Comparison of ENCODE assay signal across 8 mouse cellular contexts in the genomic region with DNA sequence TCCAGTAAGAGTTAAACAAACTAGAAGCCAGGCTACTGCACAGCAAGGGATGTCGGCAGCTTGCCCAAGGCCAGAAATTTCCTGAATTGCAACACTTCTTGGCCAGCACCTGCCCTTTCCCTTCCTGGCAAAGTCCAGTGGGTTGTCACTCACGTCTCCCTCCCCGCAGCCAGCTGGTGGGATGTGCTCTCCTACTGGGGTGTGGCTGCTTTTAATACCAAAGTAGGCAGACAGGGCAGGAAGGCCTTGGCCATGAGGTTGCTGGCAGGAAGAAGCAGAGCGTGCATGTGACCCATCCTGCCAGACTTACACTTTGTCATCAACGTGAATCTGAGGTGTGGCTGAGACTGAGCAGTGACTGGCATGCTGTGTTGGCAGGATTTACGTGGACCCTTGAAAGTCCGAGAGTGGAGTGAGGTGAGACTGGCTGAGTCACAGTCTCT. TPM values are rescaled to one million over a fixed set of nuclear protein-coding genes. Genes with fewer than 3 reads are reported as not detected.
DNase-seq lines count a peak whose midpoint lies in the region; ATAC-seq lines count a peak whose summit lies in the region.

No protein-coding gene starts in this region.

- H3K27me3 ChIP-seq in embryonic facial prominence, embryonic 14.5 days (replicated peaks; ENCODE audit: control insufficient read depth, insufficient read depth, low read length): no peaks in the 10 kb centered on the region
- H3K27me3 ChIP-seq in embryonic facial prominence, embryonic 10.5 days (replicated peaks; ENCODE audit: low read depth, poor library complexity, severe bottlenecking): no peaks in the 10 kb centered on the region
- H3K27me3 ChIP-seq in heart, embryonic 15.5 days: no peaks in the 10 kb centered on the region

- no peak for ATAC-seq in embryonic facial prominence, embryonic 14.5 days (ENCODE audit: low read depth)
- peak; percentile 93 for ATAC-seq in heart, embryonic 15.5 days (replicated peaks; ENCODE audit: insufficient number of reproducible peaks, insufficient read depth, low FRiP score, low read depth)
- ATAC-seq in megakaryocyte progenitor cell, adult 5-6 weeks (replicated peaks; ENCODE audit: poor library complexity): peak; percentile 82

- peak; percentile 69 for DNase-seq in embryonic facial prominence, embryonic 14.5 days (ENCODE audit: low spot score)
- DNase-seq in embryonic facial prominence, embryonic 10.5 days (ENCODE audit: low spot score): no peak
- DNase-seq in ZHBTc4 (ENCODE audit: low read depth, low spot score): peak; percentile 40
- peak; percentile 83 to 86 for DNase-seq in cerebellum, postnatal 36 days
- DNase-seq in layer of hippocampus, adult 9-11 months: peak; percentile 44
- peak; percentile 91 for DNase-seq in urinary bladder, postnatal 14 days (ENCODE audit: low spot score)

- WGBS in embryonic facial prominence, embryonic 14.5 days: 48% methylated on average over 7 of the region's 7 CpGs
- WGBS in embryonic facial prominence, embryonic 10.5 days: 67% methylated on average over 7 of the region's 7 CpGs
- 15% methylated on average over 7 of the region's 7 CpGs for WGBS in heart, embryonic 15.5 days

- no peak overlapping the region for H3K4me3 ChIP-seq in embryonic facial prominence, embryonic 14.5 days (ENCODE audit: low read depth, low read length)
- H3K4me3 ChIP-seq in embryonic facial prominence, embryonic 10.5 days: no peak overlapping the region
- H3K4me3 ChIP-seq in heart, embryonic 15.5 days: no peak overlapping the region

- no peaks in the 10 kb centered on the region for H3K9me3 ChIP-seq in embryonic facial prominence, embryonic 14.5 days (ENCODE audit: control insufficient read depth, low read length)
- H3K9me3 ChIP-seq in embryonic facial prominence, embryonic 10.5 days: no peaks in the 10 kb centered on the region
- no peaks in the 10 kb centered on the region for H3K9me3 ChIP-seq in heart, embryonic 15.5 days (replicated peaks)

- H3K36me3 ChIP-seq in embryonic facial prominence, embryonic 14.5 days (ENCODE audit: control insufficient read depth, insufficient read depth, low read length): no peaks in the 10 kb centered on the region
- no peaks in the 10 kb centered on the region for H3K36me3 ChIP-seq in embryonic facial prominence, embryonic 10.5 days (replicated peaks)
- H3K36me3 ChIP-seq in heart, embryonic 15.5 days: no peaks in the 10 kb centered on the region

- H3K27ac ChIP-seq in embryonic facial prominence, embryonic 14.5 days (replicated peaks; ENCODE audit: low read depth, low read length): no peak overlapping the region
- no peak overlapping the region for H3K27ac ChIP-seq in embryonic facial prominence, embryonic 10.5 days (replicated peaks)
- peak overlapping the region; percentile 79 for H3K27ac ChIP-seq in heart, embryonic 15.5 days

- H3K9ac ChIP-seq in embryonic facial prominence, embryonic 14.5 days (ENCODE audit: low read depth, low read length): no peak overlapping the region
- H3K9ac ChIP-seq in heart, embryonic 15.5 days: no peak overlapping the region

- H3K4me1 ChIP-seq in embryonic facial prominence, embryonic 14.5 days (ENCODE audit: control insufficient read depth, insufficient read depth, low read length): no peaks in the 10 kb centered on the region
- peaks cover 3% of the 10 kb centered on the region for H3K4me1 ChIP-seq in embryonic facial prominence, embryonic 10.5 days
- H3K4me1 ChIP-seq in heart, embryonic 15.5 days (replicated peaks): peaks cover 21% of the 10 kb centered on the region

- H3K4me2 ChIP-seq in embryonic facial prominence, embryonic 14.5 days (ENCODE audit: low read depth, low read length): no peak overlapping the region
- H3K4me2 ChIP-seq in heart, embryonic 15.5 days: peak overlapping the region; percentile 9

RNA-seq across cellular contexts. Expression of a gene that starts 28.6 kb away (rescaled TPM):
- polyA plus RNA-seq in embryonic facial prominence, embryonic 14.5 days (2014; fragmentation: Nextera tagmentation; extraction: Ambion mirVana): 105 and 115 TPM in 2 replicates
- polyA plus RNA-seq in embryonic facial prominence, embryonic 10.5 days (2016; fragmentation: Nextera tagmentation; extraction: Ambion mirVana): 78.2 and 88.4 TPM in 2 replicates
- 82.4 and 84.1 TPM in 2 replicates for polyA plus RNA-seq in heart, embryonic 15.5 days (2015; fragmentation: Nextera tagmentation; extraction: Ambion mirVana)
- 155 and 182 TPM in 2 replicates for total RNA-seq in megakaryocyte progenitor cell, adult 5-6 weeks (2015)
- total RNA-seq in megakaryocyte progenitor cell, adult 5-6 weeks (2017): 91.2 and 96.2 TPM in 2 replicates

RNA-seq across cellular contexts. Expression of a gene that starts 48.8 kb away (rescaled TPM):
- 18.9 and 20.8 TPM in 2 replicates for polyA plus RNA-seq in embryonic facial prominence, embryonic 14.5 days (2014; fragmentation: Nextera tagmentation; extraction: Ambion mirVana)
- 32.6 and 34.3 TPM in 2 replicates for polyA plus RNA-seq in embryonic facial prominence, embryonic 10.5 days (2016; fragmentation: Nextera tagmentation; extraction: Ambion mirVana)
- polyA plus RNA-seq in heart, embryonic 15.5 days (2015; fragmentation: Nextera tagmentation; extraction: Ambion mirVana): 14.4 and 16.6 TPM in 2 replicates
- 26.5 and 30.9 TPM in 2 replicates for total RNA-seq in megakaryocyte progenitor cell, adult 5-6 weeks (2015)
- 30.6 and 45.3 TPM in 2 replicates for total RNA-seq in megakaryocyte progenitor cell, adult 5-6 weeks (2017)

RNA-seq across cellular contexts. Expression of a gene that starts 52.5 kb away (rescaled TPM):
- 12.5 and 14.4 TPM in 2 replicates for polyA plus RNA-seq in embryonic facial prominence, embryonic 14.5 days (2014; fragmentation: Nextera tagmentation; extraction: Ambion mirVana)
- 3.3 and 5.8 TPM in 2 replicates for polyA plus RNA-seq in embryonic facial prominence, embryonic 10.5 days (2016; fragmentation: Nextera tagmentation; extraction: Ambion mirVana)
- 2.1 and 2.3 TPM in 2 replicates for polyA plus RNA-seq in heart, embryonic 15.5 days (2015; fragmentation: Nextera tagmentation; extraction: Ambion mirVana)
- total RNA-seq in megakaryocyte progenitor cell, adult 5-6 weeks (2015): not detected in 2 replicates
- not detected in 2 replicates for total RNA-seq in megakaryocyte progenitor cell, adult 5-6 weeks (2017)
